Mouse (Mus musculus): Measurements from ENCODE around the gene Gm3164. TPM values are rescaled to one million over a fixed set of nuclear protein-coding genes. Genes with fewer than 3 reads are reported as not detected.
"Not testable (repeated sequence)": the region's sequence is repeated elsewhere in the genome, so short reads cannot be mapped to it uniquely, and the experiment has no call there.

The Gm3164 gene
- 0.47 and 0.49 TPM in 2 replicates for polyA plus RNA-seq (2015; fragmentation: Nextera tagmentation; extraction: Ambion mirVana)

DNA sequence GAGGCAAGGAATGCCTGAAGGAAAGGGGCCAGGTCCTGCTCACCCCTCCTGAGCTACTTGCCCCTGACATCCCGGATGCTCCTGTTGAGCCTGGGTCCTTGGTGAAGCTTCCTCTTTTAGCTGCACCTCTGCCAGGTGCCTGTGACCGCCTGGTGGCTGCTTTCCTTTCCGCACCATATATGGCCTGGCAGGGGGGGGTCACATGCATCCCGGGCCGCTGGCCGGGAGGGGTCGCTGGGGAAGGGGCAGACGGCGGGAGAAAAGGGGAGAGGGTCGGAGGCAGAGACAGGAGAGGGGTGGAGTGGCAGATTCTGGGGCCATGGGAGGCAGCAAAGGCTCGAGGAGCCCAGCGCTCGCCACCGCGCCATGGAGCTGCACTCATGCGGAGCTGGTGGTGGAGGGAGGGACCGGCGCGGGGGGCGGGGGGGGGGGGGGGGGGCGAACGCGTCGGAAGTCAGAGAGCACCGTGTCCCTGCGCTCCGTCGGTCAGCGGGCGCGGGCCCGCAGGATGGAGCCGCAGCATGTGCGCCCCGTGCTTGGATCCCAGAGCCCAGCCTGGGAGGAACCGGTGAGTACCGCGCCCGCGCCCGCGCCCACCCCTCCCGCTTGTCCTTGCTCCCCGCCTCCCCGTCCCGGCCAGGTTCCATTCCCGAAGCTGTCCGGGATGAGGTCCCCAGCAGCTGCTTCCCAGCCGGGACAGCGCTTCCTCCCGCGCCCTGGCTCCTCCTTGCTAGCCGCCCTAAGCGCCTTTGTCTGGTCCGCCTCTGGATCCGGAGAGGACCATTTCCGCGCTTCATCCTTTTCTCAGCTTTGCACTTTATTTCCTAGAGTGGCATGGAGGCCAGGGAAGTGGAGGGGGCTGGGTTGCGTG is at the start of gene Gm3164:
Gene Gm3164, plus strand, starts transcription at position 484 of the 871 bp plus-strand sequence.
- Histone ChIP-seq H3K9ac (peak within 1 kb of the TSS; percentile 52; the same call in 1 of the 2 replicates), H3K4me3 (peak within 1 kb of the TSS; percentile 47), H3K4me2 (peak within 1 kb of the TSS; percentile 65)
- H3K36me3 ChIP-seq; H3K4me1 ChIP-seq; ATAC-seq (ENCODE audit: extremely low read depth, insufficient number of reproducible peaks, low FRiP score, low TSS enrichment); H3K27me3 ChIP-seq (replicated peaks); H3K9me3 ChIP-seq; H3K27ac ChIP-seq (replicated peaks): not testable (repeated sequence)
- 3% methylated on average over 27 of the region's 59 CpGs for WGBS

DNA sequence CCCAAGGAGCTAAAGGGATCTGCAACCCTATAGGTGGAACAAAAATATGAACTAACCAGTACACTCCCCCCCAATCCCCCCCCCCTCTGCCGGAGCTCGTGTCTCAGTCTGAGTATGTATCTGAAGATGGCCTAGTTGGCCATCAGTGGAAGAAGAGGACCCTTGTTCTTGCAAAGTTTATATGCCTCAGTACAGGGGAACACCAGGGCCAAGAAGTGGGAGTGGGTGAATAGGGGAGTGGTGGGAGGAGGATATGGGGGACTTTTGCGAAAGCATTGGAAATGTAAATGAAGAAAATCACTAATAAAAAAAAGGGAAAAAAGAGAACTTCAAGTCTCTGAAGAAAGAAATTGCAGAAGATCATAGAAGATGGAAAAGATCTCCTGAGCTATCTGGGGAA is 46.3 kb upstream of the Gm3164 start:
- H3K4me3 ChIP-seq; H3K27ac ChIP-seq (replicated peaks); H3K4me1 ChIP-seq; H3K4me2 ChIP-seq; H3K9ac ChIP-seq; H3K9me3 ChIP-seq; H3K27me3 ChIP-seq (replicated peaks); H3K36me3 ChIP-seq; ATAC-seq (ENCODE audit: extremely low read depth, insufficient number of reproducible peaks, low FRiP score, low TSS enrichment): not testable (repeated sequence)
- WGBS = 91% methylated on average over 3 of the region's 3 CpGs

DNA sequence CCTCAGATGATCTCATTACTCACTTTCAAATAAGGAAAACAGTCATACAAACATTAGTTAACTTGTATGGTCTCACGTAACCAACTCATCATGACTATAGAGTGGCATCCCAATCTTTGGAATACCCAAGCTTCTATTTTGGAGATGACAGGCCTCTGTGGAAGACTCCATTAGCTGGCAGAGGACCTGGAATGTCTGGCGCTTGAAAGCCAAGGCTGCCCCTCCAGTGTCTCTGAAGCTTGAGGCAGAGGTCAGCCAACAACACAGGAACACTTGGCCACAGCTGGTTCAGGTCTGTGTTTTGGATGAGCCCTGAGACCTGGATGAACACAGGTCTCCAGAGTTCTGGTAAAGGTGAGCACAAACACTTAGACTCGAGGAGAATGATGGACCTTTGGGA is 45.6 kb upstream of the Gm3164 start:
- not testable (repeated sequence) for H3K27me3 ChIP-seq (replicated peaks); H3K9me3 ChIP-seq; H3K9ac ChIP-seq; ATAC-seq (ENCODE audit: extremely low read depth, insufficient number of reproducible peaks, low FRiP score, low TSS enrichment); H3K27ac ChIP-seq (replicated peaks); H3K4me1 ChIP-seq; H3K36me3 ChIP-seq; H3K4me2 ChIP-seq; H3K4me3 ChIP-seq
- WGBS = 73% methylated on average over 3 of the region's 3 CpGs

DNA sequence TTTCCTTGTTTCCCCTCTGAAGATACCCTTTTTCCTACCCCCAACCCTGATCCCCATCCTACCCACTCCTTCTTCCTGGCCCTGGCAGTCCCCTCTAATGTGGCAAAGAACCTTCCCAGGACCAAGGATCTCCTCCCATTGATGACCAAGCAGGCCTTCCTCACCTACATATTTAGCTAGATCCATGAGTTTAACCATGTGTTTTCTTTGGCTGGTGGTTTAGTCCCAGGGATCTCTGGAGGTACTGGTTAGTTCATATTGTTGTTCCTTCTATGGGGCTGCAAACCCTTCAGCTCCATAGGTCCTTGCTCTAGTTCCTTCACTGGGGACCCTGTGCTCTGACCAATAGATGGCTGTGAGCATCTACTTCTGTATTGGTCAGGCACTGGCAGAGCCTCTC is 37.4 kb upstream of the Gm3164 start:
- H3K27me3 ChIP-seq (replicated peaks); H3K9me3 ChIP-seq; H3K4me3 ChIP-seq; ATAC-seq (ENCODE audit: extremely low read depth, insufficient number of reproducible peaks, low FRiP score, low TSS enrichment); H3K9ac ChIP-seq; H3K36me3 ChIP-seq; H3K4me2 ChIP-seq; H3K4me1 ChIP-seq; H3K27ac ChIP-seq (replicated peaks): not testable (repeated sequence)

DNA sequence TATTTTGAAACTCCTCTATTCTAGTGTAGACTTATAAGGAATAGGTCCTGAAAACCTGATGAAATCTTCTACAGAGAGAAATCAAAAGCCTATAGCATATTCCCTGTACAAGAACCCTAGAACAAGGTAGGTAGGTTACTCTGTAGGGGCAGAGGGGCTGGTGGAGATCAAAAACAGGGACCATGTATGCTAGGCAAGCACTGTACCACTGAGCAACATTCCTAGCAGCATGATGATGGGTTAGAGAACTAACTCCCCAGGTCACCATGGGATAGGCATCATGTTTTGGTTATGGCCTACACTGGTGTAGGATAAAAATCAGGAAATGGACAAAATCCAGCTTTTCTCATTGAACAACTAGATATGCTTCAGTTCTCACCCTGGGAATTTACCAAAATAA is 29.6 kb upstream of the Gm3164 start:
- H3K9ac ChIP-seq; H3K9me3 ChIP-seq; H3K27ac ChIP-seq (replicated peaks); H3K36me3 ChIP-seq; H3K27me3 ChIP-seq (replicated peaks); H3K4me1 ChIP-seq; ATAC-seq (ENCODE audit: extremely low read depth, insufficient number of reproducible peaks, low FRiP score, low TSS enrichment); H3K4me2 ChIP-seq; H3K4me3 ChIP-seq: not testable (repeated sequence)

DNA sequence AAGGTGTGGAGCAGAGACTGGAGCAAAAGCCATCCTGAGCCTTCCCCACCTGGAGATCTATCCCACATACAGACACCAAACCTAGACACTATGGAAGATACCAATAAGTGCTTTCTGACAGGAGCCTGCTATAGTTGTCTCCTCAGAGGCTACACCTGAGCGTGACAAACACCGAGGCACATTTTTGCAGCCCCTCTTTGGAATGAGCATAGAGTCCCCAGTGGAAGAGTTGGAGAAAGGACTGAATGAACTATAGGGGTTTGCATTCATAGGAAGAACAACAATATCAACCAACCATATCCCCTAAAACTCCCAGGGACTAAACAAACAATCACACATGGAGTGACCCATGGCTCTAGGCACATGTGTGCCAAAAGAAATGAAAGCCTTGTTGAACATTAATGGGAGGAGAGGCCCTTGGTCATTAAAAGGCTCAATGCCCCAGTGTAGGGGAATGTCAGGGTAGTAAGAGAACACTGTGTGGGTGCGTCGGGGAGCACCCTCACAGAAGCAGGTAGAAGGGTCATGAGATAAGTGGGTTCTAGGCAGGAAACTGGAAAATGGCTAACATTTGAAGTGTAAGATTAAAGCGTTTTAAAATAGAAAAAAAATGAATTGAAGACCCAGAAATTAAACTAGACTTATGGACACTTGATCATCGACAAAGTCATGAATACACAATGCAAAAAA is 22.3 kb upstream of the Gm3164 start:
- not testable (repeated sequence) for ATAC-seq (ENCODE audit: extremely low read depth, insufficient number of reproducible peaks, low FRiP score, low TSS enrichment); H3K36me3 ChIP-seq; H3K4me2 ChIP-seq; H3K9me3 ChIP-seq; H3K27ac ChIP-seq (replicated peaks); H3K9ac ChIP-seq; H3K4me3 ChIP-seq; H3K4me1 ChIP-seq; H3K27me3 ChIP-seq (replicated peaks)
- WGBS = 76% methylated on average over 4 of the region's 6 CpGs

DNA sequence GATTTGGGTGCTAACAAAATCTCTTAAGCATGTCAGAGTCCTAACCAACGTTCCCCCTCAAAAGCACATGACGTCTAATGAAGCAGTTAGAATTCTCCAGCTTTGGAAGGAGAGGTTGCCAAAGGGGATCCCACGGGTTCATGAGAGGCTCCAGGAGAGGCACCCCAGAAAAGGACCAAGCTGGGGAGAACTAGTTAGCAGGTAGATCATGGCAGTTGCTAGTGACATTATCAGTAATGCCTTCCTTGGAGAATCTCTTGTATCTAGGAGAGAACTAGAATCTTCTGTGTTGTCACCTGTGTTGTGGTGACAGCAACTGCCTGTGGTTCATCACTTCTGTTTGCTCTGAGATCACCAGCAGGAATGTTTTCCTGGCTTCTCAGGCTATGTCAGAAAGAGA is 18.0 kb upstream of the Gm3164 start, which contains the start of gene Gm3159:
Gene Gm3159, plus strand, starts transcription at position 301 of the 400 bp plus-strand sequence.
- H3K4me2 ChIP-seq; ATAC-seq (ENCODE audit: extremely low read depth, insufficient number of reproducible peaks, low FRiP score, low TSS enrichment); H3K4me1 ChIP-seq; H3K27ac ChIP-seq (replicated peaks); H3K9ac ChIP-seq; H3K27me3 ChIP-seq (replicated peaks); H3K36me3 ChIP-seq; H3K9me3 ChIP-seq; H3K4me3 ChIP-seq: not testable (repeated sequence)
- 67% methylated on average over 1 of the region's 3 CpGs for WGBS

DNA sequence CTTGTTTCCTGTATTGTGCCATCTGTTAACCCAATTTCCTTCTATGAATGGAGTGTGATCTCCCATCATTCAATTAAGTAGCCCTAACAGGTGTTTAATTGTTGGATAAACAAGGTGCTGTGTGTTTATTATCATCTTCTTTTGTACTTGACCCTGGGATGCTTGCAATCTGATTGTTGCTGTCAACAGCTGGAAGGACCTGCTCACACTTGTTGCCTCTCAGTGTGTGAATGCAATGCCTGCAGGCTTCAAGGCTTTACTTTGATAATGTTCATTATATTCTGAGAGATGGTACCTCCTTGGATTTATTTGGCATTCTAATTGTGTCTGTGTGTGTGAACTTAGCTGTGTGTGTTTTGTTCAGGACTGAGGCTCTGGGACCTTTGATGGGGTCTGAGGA is 16.6 kb upstream of the Gm3164 start:
- H3K4me1 ChIP-seq; H3K9ac ChIP-seq; H3K4me3 ChIP-seq; H3K4me2 ChIP-seq; H3K9me3 ChIP-seq; H3K27me3 ChIP-seq (replicated peaks); H3K36me3 ChIP-seq; ATAC-seq (ENCODE audit: extremely low read depth, insufficient number of reproducible peaks, low FRiP score, low TSS enrichment); H3K27ac ChIP-seq (replicated peaks): not testable (repeated sequence)

DNA sequence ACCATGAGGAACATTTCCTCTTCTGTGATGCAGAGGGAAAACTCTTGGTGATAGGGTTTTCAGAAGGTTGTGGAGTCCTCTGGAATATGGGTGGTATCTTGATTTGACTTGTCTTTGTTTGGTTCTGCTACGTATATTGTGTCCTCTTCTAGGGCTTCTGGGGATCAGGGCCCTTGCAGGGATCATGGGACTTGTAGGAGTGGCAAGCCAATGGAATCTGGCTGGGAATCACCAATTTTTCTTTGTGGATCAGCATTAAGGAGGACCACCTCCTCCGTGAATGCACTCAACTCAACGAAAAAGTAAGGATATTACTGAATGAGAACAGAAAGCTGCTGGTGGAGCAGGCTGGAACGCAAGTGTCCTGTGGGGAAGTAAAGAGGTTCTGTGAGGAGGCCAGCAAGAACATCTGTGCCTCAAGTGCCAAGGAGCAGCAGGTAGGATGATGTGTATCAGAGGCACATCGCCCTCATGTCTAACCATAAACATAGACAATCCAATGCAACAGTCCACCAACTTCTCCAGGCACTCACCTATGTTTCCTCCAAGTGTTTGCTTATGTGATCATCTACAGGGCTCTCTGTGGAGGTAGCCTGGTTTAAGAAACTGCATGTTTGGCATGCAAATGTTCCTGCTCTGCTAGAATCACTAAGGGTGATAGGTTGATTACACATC is 15.0 kb upstream of the Gm3164 start:
- 70% methylated on average over 5 of the region's 5 CpGs for WGBS
- not testable (repeated sequence) for H3K9ac ChIP-seq; H3K9me3 ChIP-seq; H3K4me1 ChIP-seq; H3K36me3 ChIP-seq; H3K4me3 ChIP-seq; H3K4me2 ChIP-seq; H3K27ac ChIP-seq (replicated peaks); H3K27me3 ChIP-seq (replicated peaks); ATAC-seq (ENCODE audit: extremely low read depth, insufficient number of reproducible peaks, low FRiP score, low TSS enrichment)

DNA sequence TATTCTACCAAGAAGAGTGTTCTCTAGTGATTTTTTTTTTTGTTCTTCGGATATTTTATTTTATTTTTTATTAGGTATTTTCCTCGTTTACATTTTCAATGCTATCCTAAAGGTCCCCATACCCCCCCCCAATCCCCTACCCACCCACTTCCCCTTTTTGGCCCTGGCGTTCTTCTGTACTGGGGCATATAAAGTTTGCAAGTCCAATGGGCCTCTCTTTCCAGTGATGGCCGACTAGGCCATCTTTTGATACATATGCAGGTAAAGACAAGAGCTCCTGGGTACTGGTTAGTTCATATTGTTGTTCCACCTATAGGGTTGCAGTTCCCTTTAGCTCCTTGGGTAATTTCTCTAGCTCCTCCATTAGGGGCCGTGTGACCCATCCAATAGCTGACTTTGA is 14.0 kb upstream of the Gm3164 start:
- not testable (repeated sequence) for H3K4me3 ChIP-seq; H3K36me3 ChIP-seq; H3K27ac ChIP-seq (replicated peaks); H3K9ac ChIP-seq; H3K4me2 ChIP-seq; ATAC-seq (ENCODE audit: extremely low read depth, insufficient number of reproducible peaks, low FRiP score, low TSS enrichment); H3K27me3 ChIP-seq (replicated peaks); H3K9me3 ChIP-seq; H3K4me1 ChIP-seq
- WGBS = 57% methylated on average over 5 of the region's 5 CpGs

DNA sequence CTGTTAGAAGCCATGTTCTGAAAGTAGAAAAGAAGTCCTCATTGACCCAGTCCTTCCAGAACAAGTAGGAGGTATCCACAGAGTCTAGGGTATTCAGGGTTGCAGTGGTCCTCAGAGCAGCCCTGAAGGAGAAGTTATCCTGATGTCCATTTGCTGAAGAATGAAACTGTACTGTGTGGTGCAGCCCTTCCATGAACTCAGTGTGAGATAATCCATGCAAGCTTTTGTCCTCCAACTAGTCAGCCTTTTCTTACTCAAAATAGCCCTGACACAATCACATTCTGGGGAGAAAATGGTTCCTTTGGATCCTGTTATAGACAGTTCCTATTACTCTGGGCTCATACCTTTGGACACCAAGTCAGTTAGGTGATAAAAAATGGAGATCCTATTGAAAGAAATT is 11.4 kb upstream of the Gm3164 start:
- H3K9ac ChIP-seq; H3K27ac ChIP-seq (replicated peaks); H3K4me3 ChIP-seq; ATAC-seq (ENCODE audit: extremely low read depth, insufficient number of reproducible peaks, low FRiP score, low TSS enrichment); H3K9me3 ChIP-seq; H3K27me3 ChIP-seq (replicated peaks); H3K4me2 ChIP-seq; H3K4me1 ChIP-seq; H3K36me3 ChIP-seq: not testable (repeated sequence)
